In the genomic region with DNA sequence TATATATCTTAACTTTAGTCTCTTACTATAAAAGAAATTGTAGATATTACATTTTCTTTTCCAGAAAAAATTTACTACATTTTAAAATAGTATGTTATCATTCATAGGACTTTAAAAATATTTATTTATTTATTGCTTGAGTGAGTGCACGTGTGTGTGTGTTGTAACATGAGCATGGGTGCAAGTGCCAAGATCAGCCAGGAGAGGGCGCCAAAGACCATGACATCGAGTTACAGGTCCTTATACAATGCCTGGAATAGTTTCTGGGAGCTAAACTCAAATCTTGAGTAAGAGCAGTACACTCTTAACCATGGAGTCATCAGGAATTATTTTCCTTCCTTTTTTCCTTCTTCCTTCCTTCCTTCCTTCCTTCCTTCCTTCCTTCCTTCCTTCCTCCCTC, we compare ENCODE assay signal across 8 mouse cellular contexts.
DNase-seq lines count a peak whose midpoint lies in the region; ATAC-seq and TF ChIP-seq lines count a peak whose summit lies in the region.

No protein-coding gene starts in this region.

- no peaks in the 10 kb centered on the region for H3K4me1 ChIP-seq in heart, postnatal 0 days (ENCODE audit: control insufficient read depth, insufficient read depth)

- no peaks in the 10 kb centered on the region for H3K9me3 ChIP-seq in heart, postnatal 0 days (replicated peaks; ENCODE audit: control insufficient read depth, low read length)

- H3K27me3 ChIP-seq in heart, postnatal 0 days (ENCODE audit: control insufficient read depth, insufficient read depth, low read length): no peaks in the 10 kb centered on the region

- no peak overlapping the region for H3K9ac ChIP-seq in heart, postnatal 0 days (replicated peaks; ENCODE audit: low read depth, low read length)

- DNase-seq in heart, postnatal 0 days (ENCODE audit: low spot score): no peak
- no peak for DNase-seq in heart, adult 18-20 months
- DNase-seq in right cerebral cortex, adult 2 months (ENCODE audit: low spot score in 2 of 2): peak; percentile 1 to 3
- DNase-seq in right cerebral cortex, postnatal 25 days: no peak
- peak; percentile 9 for DNase-seq in c-Kit-positive CD71-positive TER-119-positive erythroid progenitor cells, embryonic 14.5 days (ENCODE audit: low spot score)
- peak; percentile 12 for DNase-seq in kidney, postnatal 14 days
- no peak for DNase-seq in spleen, postnatal 4 days (ENCODE audit: low spot score in 2 of 2)
- DNase-seq in T-cell, adult 2 months (ENCODE audit: low spot score): no peak

- H3K27ac ChIP-seq in heart, postnatal 0 days (ENCODE audit: low read depth): no peak overlapping the region

- ATAC-seq in heart, postnatal 0 days (ENCODE audit: insufficient read depth, low read depth): no peak

- TF ChIP-seq CTCF in heart, postnatal 0 days (IDR thresholded peaks at IDR 0.05; ENCODE audit: low read depth): peak; percentile 21; the same call in 1 of the 2 replicates

- TF ChIP-seq EP300 in heart, postnatal 0 days (IDR thresholded peaks at IDR 0.05; ENCODE audit: low read depth): no peak

- H3K4me3 ChIP-seq in heart, postnatal 0 days (ENCODE audit: low read depth, low read length): no peak overlapping the region

- H3K4me2 ChIP-seq in heart, postnatal 0 days (ENCODE audit: low read depth, low read length): no peak overlapping the region

- no peaks in the 10 kb centered on the region for H3K36me3 ChIP-seq in heart, postnatal 0 days (replicated peaks; ENCODE audit: control insufficient read depth, insufficient read depth, low read length)

- WGBS in heart, postnatal 0 days: 12% methylated on average over 3 of the region's 3 CpGs

Comparison
In these comparisons a context has a peak if more than half of its experiments do, and no peak if none do; other contexts are left out.
1. DNase-seq: peak in right cerebral cortex, adult 2 months (2 of 2), c-Kit-positive CD71-positive TER-119-positive erythroid progenitor cells, embryonic 14.5 days (single experiment) and kidney, postnatal 14 days (single experiment); none in heart, postnatal 0 days (single experiment), heart, adult 18-20 months (0 of 2), right cerebral cortex, postnatal 25 days (single experiment), spleen, postnatal 4 days (0 of 2) and T-cell, adult 2 months (single experiment).